Mouse (Mus musculus): ENCODE results near the gene Gm2237. TPM values are rescaled to one million over a fixed set of nuclear protein-coding genes. Genes with fewer than 3 reads are reported as not detected.
"Not testable (repeated sequence)": the region's sequence is repeated elsewhere in the genome, so short reads cannot be mapped to it uniquely, and the experiment has no call there.

Gm2237 gene
- 4.7 and 6.1 TPM in 2 replicates for polyA plus RNA-seq (2015; fragmentation: Nextera tagmentation; extraction: Ambion mirVana)

GRCm38 (mm10) chr14:19584804-19585667, at the start of gene Gm2237:
TSS of gene Gm2237 (minus strand) at chr14:19585135.
- H3K36me3 ChIP-seq; H3K27me3 ChIP-seq; H3K4me1 ChIP-seq (replicated peaks); ATAC-seq; H3K9me3 ChIP-seq: not testable (repeated sequence)
- WGBS, result 0% methylated on average over 22 of the region's 62 CpGs
- Histone ChIP-seq H3K9ac (replicated peaks) (peak within 1 kb of the TSS; percentile 64), H3K27ac (peak within 1 kb of the TSS; percentile 58; the same call in 1 of the 2 replicates), H3K4me2 (replicated peaks) (peak within 1 kb of the TSS; percentile 55), H3K4me3 (replicated peaks) (peak within 1 kb of the TSS; percentile 48)

DNA sequence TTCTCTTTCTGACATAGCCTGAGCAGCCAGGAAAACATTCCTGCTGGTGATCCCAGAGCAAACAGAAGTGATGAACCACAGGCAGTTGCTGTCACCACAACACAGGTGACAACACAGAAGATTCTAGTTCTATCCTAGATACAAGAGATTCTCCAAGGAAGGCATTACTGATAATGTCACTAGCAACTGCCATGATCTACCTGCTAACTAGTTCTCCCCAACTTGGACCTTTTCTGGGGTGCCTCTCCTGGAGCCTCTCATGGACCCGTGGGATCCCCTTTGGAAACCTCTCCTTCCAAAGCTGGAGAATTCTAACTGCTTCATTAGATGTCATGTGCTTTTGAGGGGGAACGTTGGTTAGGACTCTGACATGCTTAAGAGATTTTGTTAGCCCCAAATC, 17.5 kb upstream of the Gm2237 start, which contains the start of gene Gm5458:
TSS of gene Gm5458 (minus strand) at position 101 of the 400 bp plus-strand sequence.
- not testable (repeated sequence) for H3K9me3 ChIP-seq; H3K36me3 ChIP-seq; H3K4me2 ChIP-seq (replicated peaks); H3K9ac ChIP-seq (replicated peaks); H3K27me3 ChIP-seq; H3K27ac ChIP-seq; H3K4me3 ChIP-seq (replicated peaks); H3K4me1 ChIP-seq (replicated peaks); ATAC-seq
- 86% methylated on average over 2 of the region's 2 CpGs for WGBS

- not testable (repeated sequence) for H3K4me1 ChIP-seq (replicated peaks); H3K4me3 ChIP-seq (replicated peaks); H3K27me3 ChIP-seq; H3K9me3 ChIP-seq; H3K4me2 ChIP-seq (replicated peaks); H3K9ac ChIP-seq (replicated peaks); ATAC-seq; H3K27ac ChIP-seq; H3K36me3 ChIP-seq
- 88% methylated on average over 1 of the region's 3 CpGs for WGBS
These were observed 35.1 kb downstream of the Gm2237 start, which contains the start of gene Gm2244 for GRCm38 (mm10) chr14:19549863-19550262. TSS of gene Gm2244 (minus strand) at chr14:19549963.

Other genes with a start within 250 kb of the Gm2237 start
- 3.1 and 3.8 TPM in 2 replicates for gene Gm21738, start 166.2 kb downstream of the Gm2237 start, polyA plus RNA-seq (2015; fragmentation: Nextera tagmentation; extraction: Ambion mirVana)
- gene Gm2244, start 35.2 kb downstream of the Gm2237 start, polyA plus RNA-seq (2015; fragmentation: Nextera tagmentation; extraction: Ambion mirVana), result 0.27 and 0.71 TPM in 2 replicates
- gene Gm5458, start 17.4 kb upstream of the Gm2237 start, polyA plus RNA-seq (2015; fragmentation: Nextera tagmentation; extraction: Ambion mirVana), result not detected in 2 replicates
- gene Nid2, start 166.1 kb upstream of the Gm2237 start, polyA plus RNA-seq (2015; fragmentation: Nextera tagmentation; extraction: Ambion mirVana), result 35.1 and 40.7 TPM in 2 replicates
- gene Rtraf, start 238.7 kb upstream of the Gm2237 start, polyA plus RNA-seq (2015; fragmentation: Nextera tagmentation; extraction: Ambion mirVana), result 210 and 215 TPM in 2 replicates

Data from midbrain, embryonic 13.5 days (tissue).